Mouse (Mus musculus): ENCODE measurements around the gene Mrpl35. TPM values are rescaled to one million over a fixed set of nuclear protein-coding genes. Genes with fewer than 3 reads are reported as not detected.

Gene Mrpl35
- polyA plus RNA-seq, 1 experiment from 2014 or later, result 53.1 TPM

DNA sequence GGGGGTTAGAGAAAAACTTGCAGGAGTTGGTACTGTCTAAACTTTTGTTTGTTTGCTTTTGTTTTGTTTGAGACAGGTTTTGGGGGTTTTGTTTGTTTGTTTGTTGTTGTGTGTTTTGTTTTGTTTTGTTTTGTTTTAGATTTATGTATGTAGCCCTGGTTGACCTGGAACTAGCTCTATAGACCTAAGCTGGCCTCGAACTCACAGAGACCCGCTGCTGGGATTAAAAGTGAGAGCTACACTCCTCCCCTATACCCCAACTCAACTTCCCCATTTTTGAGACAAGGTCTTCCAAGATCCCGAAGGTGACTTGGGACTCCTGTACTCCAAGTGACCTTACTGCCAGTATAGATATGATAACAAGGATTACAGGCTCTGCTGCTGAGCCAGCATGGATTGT is 2.8 kb downstream of the Mrpl35 start:
- peak overlapping the region; percentile 85 for H3K9ac ChIP-seq
- H3K4me1 ChIP-seq, result peaks cover 13% of the 10 kb centered on the region
- peak overlapping the region; percentile 81 for H3K4me3 ChIP-seq
- no peaks in the 10 kb centered on the region for H3K27me3 ChIP-seq (replicated peaks)
- WGBS, result 26% methylated on average over 3 of the region's 3 CpGs
- peaks cover 2% of the 10 kb centered on the region; the same call in 1 of the 2 replicates for H3K36me3 ChIP-seq
- no peaks in the 10 kb centered on the region for H3K9me3 ChIP-seq
- no peak for ATAC-seq (ENCODE audit: extremely low read depth, insufficient number of reproducible peaks, low FRiP score, low TSS enrichment)
- no peak overlapping the region for H3K27ac ChIP-seq (replicated peaks)
- H3K4me2 ChIP-seq, result peak overlapping the region; percentile 85

DNA sequence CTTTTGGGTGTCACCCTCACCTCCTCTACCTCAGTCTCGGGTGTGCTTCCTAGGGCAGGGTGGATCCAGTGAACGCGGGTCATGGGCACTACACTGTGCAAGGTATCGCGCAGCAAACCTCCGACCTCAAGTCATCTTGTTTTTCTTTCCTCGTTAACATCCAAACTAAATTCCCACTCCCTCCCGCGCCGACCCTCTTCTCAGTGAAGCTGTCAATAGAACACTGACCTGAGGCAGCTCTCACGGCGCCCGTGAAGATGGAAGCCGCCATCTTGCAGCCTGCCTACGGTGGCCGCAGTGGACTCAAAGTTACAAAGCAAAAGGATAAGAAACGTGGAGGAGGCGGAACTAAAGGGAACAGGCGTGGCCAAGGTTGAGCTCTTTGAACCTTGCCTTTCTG is 3.3 kb downstream of the Mrpl35 start:
- H3K27ac ChIP-seq (replicated peaks), result 0 out of 2 replicates have a peak overlapping the region, but pooled peaks have one; percentile 20
- 0% methylated on average over 19 of the region's 19 CpGs for WGBS
- H3K36me3 ChIP-seq, result peaks cover 7% of the 10 kb centered on the region
- no peaks in the 10 kb centered on the region for H3K27me3 ChIP-seq (replicated peaks)
- H3K4me1 ChIP-seq, result peaks cover 13% of the 10 kb centered on the region
- ATAC-seq (ENCODE audit: extremely low read depth, insufficient number of reproducible peaks, low FRiP score, low TSS enrichment), result peak; percentile 73; the same call in 1 of the 2 replicates
- peak overlapping the region; percentile 81 for H3K4me3 ChIP-seq
- peak overlapping the region; percentile 85 for H3K4me2 ChIP-seq
- H3K9me3 ChIP-seq, result no peaks in the 10 kb centered on the region
- peak overlapping the region; percentile 85 for H3K9ac ChIP-seq

GRCm38 (mm10) chr6:71823085-71823484 is 3.7 kb downstream of the Mrpl35 start:
- Histone ChIP-seq H3K4me1 (peaks cover 13% of the 10 kb centered on the region), H3K9ac (peak overlapping the region; percentile 85), H3K27me3 (replicated peaks) (no peaks in the 10 kb centered on the region), H3K4me3 (peak overlapping the region; percentile 81), H3K9me3 (no peaks in the 10 kb centered on the region), H3K4me2 (peak overlapping the region; percentile 85), H3K27ac (replicated peaks) (0 out of 2 replicates have a peak overlapping the region, but pooled peaks have one; percentile 20), H3K36me3 (peaks cover 11% of the 10 kb centered on the region)
- ATAC-seq (ENCODE audit: extremely low read depth, insufficient number of reproducible peaks, low FRiP score, low TSS enrichment), result no peak
- under 1% methylated on average over 7 of the region's 7 CpGs for WGBS

- Histone ChIP-seq H3K9ac (no peak overlapping the region), H3K9me3 (no peaks in the 10 kb centered on the region), H3K36me3 (peaks cover 43% of the 10 kb centered on the region), H3K4me1 (peaks cover 13% of the 10 kb centered on the region), H3K27ac (replicated peaks) (no peak overlapping the region), H3K27me3 (replicated peaks) (no peaks in the 10 kb centered on the region), H3K4me3 (no peak overlapping the region), H3K4me2 (no peak overlapping the region)
- WGBS, result 81% methylated on average over 5 of the region's 5 CpGs
- no peak for ATAC-seq (ENCODE audit: extremely low read depth, insufficient number of reproducible peaks, low FRiP score, low TSS enrichment)
Observed at GRCm38 (mm10) chr6:71819764-71820292, 6.9 kb downstream of the Mrpl35 start.

DNA sequence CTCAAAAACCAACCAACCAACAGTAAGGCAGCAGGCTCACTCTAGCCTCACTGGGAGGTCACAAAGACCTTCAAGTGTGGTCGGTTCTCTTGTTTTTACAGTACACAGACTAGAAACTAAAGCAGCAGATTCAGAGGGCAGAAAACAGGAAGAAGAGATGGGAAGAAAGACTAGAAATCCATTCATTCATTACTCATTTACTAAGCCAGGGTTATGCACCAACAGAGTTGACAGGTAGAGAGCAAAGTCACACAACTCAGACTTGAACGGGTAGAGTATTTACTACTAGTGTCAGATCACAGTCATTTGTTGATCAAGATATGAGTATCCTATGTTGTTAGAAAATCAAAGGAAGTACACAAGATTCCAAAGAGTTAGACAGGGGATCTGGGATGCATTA is 13.9 kb downstream of the Mrpl35 start:
- WGBS, result 83% methylated on average over 2 of the region's 2 CpGs
- Histone ChIP-seq H3K4me1 (peaks cover 4% of the 10 kb centered on the region; the same call in 1 of the 2 replicates), H3K4me3 (no peak overlapping the region), H3K36me3 (peaks cover 88% of the 10 kb centered on the region), H3K27me3 (replicated peaks) (no peaks in the 10 kb centered on the region), H3K9me3 (no peaks in the 10 kb centered on the region), H3K27ac (replicated peaks) (no peak overlapping the region), H3K4me2 (no peak overlapping the region), H3K9ac (no peak overlapping the region)
- ATAC-seq (ENCODE audit: extremely low read depth, insufficient number of reproducible peaks, low FRiP score, low TSS enrichment), result no peak

- H3K4me2 ChIP-seq, result no peak overlapping the region
- H3K9ac ChIP-seq, result no peak overlapping the region
- H3K36me3 ChIP-seq, result peaks cover 63% of the 10 kb centered on the region
- 91% methylated on average over 9 of the region's 9 CpGs for WGBS
- H3K9me3 ChIP-seq, result no peaks in the 10 kb centered on the region
- H3K4me3 ChIP-seq, result no peak overlapping the region
- ATAC-seq (ENCODE audit: extremely low read depth, insufficient number of reproducible peaks, low FRiP score, low TSS enrichment), result no peak
- no peak overlapping the region for H3K27ac ChIP-seq (replicated peaks)
- no peaks in the 10 kb centered on the region for H3K27me3 ChIP-seq (replicated peaks)
- H3K4me1 ChIP-seq, result peaks cover 11% of the 10 kb centered on the region
Observed at GRCm38 (mm10) chr6:71809890-71810289, 16.9 kb downstream of the Mrpl35 start.

- Histone ChIP-seq H3K36me3 (peaks cover 35% of the 10 kb centered on the region), H3K27me3 (replicated peaks) (no peaks in the 10 kb centered on the region), H3K9ac (no peak overlapping the region), H3K4me3 (no peak overlapping the region), H3K4me2 (no peak overlapping the region), H3K9me3 (no peaks in the 10 kb centered on the region), H3K4me1 (peaks cover 26% of the 10 kb centered on the region), H3K27ac (replicated peaks) (no peak overlapping the region)
- ATAC-seq (ENCODE audit: extremely low read depth, insufficient number of reproducible peaks, low FRiP score, low TSS enrichment), result no peak
- 53% methylated on average over 1 of the region's 1 CpGs for WGBS
Observed at GRCm38 (mm10) chr6:71806713-71807112, 20.1 kb downstream of the Mrpl35 start.

DNA sequence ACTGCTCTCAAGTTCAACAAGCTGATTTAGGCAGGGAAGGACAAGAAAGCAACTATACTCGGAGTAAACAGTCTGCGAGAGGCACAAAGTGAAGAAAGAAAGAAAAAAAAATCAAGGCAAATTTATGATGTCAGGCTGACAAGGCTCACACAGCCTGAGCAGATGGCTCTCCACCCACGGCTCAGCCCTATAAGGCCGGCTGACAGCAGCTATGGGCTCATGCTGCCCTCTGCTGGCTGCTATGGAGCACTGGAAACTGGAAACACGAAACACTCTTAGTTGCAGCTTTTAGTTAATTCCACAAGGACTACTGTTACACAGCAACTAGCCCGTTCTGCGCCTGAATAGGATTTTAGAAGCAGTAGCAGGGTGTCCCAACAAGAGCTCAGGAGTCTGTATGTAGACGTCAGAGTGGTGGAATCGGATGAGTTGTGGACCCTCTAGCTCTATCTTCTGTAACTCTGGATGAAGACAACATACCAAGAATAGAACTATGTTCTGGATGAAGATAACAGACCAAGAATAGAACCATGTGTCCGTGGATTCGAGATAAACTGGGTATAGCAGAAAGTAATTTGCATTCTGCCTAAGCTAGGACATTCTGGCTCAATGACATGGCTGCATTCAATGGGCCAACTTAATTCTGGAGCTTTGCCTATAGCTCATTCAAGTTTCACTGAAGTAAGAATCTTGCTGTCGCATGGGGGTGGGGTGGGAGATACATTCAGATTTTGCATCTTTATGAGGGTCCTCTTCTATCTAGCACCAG is 22.5 kb downstream of the Mrpl35 start:
- Histone ChIP-seq H3K27ac (replicated peaks) (peak overlapping the region; percentile 83), H3K4me3 (peak overlapping the region; percentile 29), H3K4me1 (peaks cover 35% of the 10 kb centered on the region), H3K4me2 (peak overlapping the region; percentile 60), H3K27me3 (replicated peaks) (no peaks in the 10 kb centered on the region), H3K9me3 (no peaks in the 10 kb centered on the region), H3K9ac (peak overlapping the region; percentile 56), H3K36me3 (peaks cover 13% of the 10 kb centered on the region)
- 13% methylated on average over 12 of the region's 12 CpGs for WGBS
- no peak; the same call in 1 of the 2 replicates for ATAC-seq (ENCODE audit: extremely low read depth, insufficient number of reproducible peaks, low FRiP score, low TSS enrichment)

GRCm38 (mm10) chr6:71803609-71804008 is 23.2 kb downstream of the Mrpl35 start:
- Histone ChIP-seq H3K4me3 (no peak overlapping the region), H3K36me3 (peaks cover 16% of the 10 kb centered on the region; the same call in 1 of the 2 replicates)

GRCm38 (mm10) chr6:71801714-71802094 is 25.1 kb downstream of the Mrpl35 start:
- Histone ChIP-seq H3K4me3 (no peak overlapping the region), H3K4me1 (peaks cover 34% of the 10 kb centered on the region), H3K27ac (replicated peaks) (no peak overlapping the region), H3K27me3 (replicated peaks) (no peaks in the 10 kb centered on the region), H3K9me3 (no peaks in the 10 kb centered on the region), H3K9ac (no peak overlapping the region), H3K4me2 (no peak overlapping the region), H3K36me3 (peaks cover 10% of the 10 kb centered on the region; the same call in 1 of the 2 replicates)
- ATAC-seq (ENCODE audit: extremely low read depth, insufficient number of reproducible peaks, low FRiP score, low TSS enrichment), result no peak
- 68% methylated on average over 10 of the region's 10 CpGs for WGBS

More at GRCm38 (mm10) chr6:71803609-71804008, 23.2 kb downstream of the Mrpl35 start:
- Histone ChIP-seq H3K4me2 (no peak overlapping the region), H3K9ac (no peak overlapping the region), H3K4me1 (peaks cover 34% of the 10 kb centered on the region), H3K27ac (replicated peaks) (peak overlapping the region; percentile 83), H3K27me3 (replicated peaks) (no peaks in the 10 kb centered on the region), H3K9me3 (no peaks in the 10 kb centered on the region)
- 88% methylated on average over 1 of the region's 1 CpGs for WGBS
- no peak for ATAC-seq (ENCODE audit: extremely low read depth, insufficient number of reproducible peaks, low FRiP score, low TSS enrichment)

GRCm38 (mm10) chr6:71801011-71801713 is 25.6 kb downstream of the Mrpl35 start:
- H3K4me2 ChIP-seq, result no peak overlapping the region

More at GRCm38 (mm10) chr6:71801011-71801713, 25.6 kb downstream of the Mrpl35 start:
- peaks cover 34% of the 10 kb centered on the region for H3K4me1 ChIP-seq
- WGBS, result 41% methylated on average over 7 of the region's 7 CpGs
- H3K36me3 ChIP-seq, result peaks cover 13% of the 10 kb centered on the region; the same call in 1 of the 2 replicates
- no peak overlapping the region for H3K4me3 ChIP-seq
- no peaks in the 10 kb centered on the region for H3K27me3 ChIP-seq (replicated peaks)
- no peaks in the 10 kb centered on the region for H3K9me3 ChIP-seq
- ATAC-seq (ENCODE audit: extremely low read depth, insufficient number of reproducible peaks, low FRiP score, low TSS enrichment), result no peak
- H3K9ac ChIP-seq, result no peak overlapping the region
- no peak overlapping the region for H3K27ac ChIP-seq (replicated peaks)

All from heart, embryonic 13.5 days (tissue).